Mouse (Mus musculus) embryo, embryonic 10 days (tissue): ENCODE results near the gene Slc1a2.
A peak's percentile ranks its signal among the peaks of the same experiment; 100 is the strongest.

Experiments
- DNase-seq: peaks from one replicate; pipeline ENCODE4 v3.0.0-alpha.2; 2015; ENCODE audit warnings: low spot score

The Slc1a2 gene

GRCm38 (mm10) chr2:102658163-102658660, at the start of gene Slc1a2:
TSS of gene Slc1a2 (plus strand) at chr2:102658659.
- peak; percentile 35 for DNase-seq

- no peak for DNase-seq
Measured at GRCm38 (mm10) chr2:102610485-102610884, 48.0 kb upstream of the Slc1a2 start.

GRCm38 (mm10) chr2:102616637-102617036, 41.8 kb upstream of the Slc1a2 start:
- DNase-seq: no peak

- DNase-seq: no peak
Measured at GRCm38 (mm10) chr2:102620744-102621429, 37.6 kb upstream of the Slc1a2 start.

GRCm38 (mm10) chr2:102622176-102622575, 36.3 kb upstream of the Slc1a2 start:
- DNase-seq: no peak

- no peak for DNase-seq
Measured at GRCm38 (mm10) chr2:102622943-102623342, 35.5 kb upstream of the Slc1a2 start.

- no peak for DNase-seq
Measured at GRCm38 (mm10) chr2:102624538-102624937, 33.9 kb upstream of the Slc1a2 start.

GRCm38 (mm10) chr2:102632361-102632760, 26.1 kb upstream of the Slc1a2 start:
- DNase-seq: no peak

GRCm38 (mm10) chr2:102634010-102634409, 24.4 kb upstream of the Slc1a2 start:
- no peak for DNase-seq

GRCm38 (mm10) chr2:102635523-102636060, 22.9 kb upstream of the Slc1a2 start:
- DNase-seq: no peak

GRCm38 (mm10) chr2:102636116-102636600, 22.3 kb upstream of the Slc1a2 start:
- DNase-seq: no peak

- DNase-seq: no peak
Measured at GRCm38 (mm10) chr2:102638140-102638539, 20.3 kb upstream of the Slc1a2 start.

- no peak for DNase-seq
Measured at GRCm38 (mm10) chr2:102638690-102639089, 19.8 kb upstream of the Slc1a2 start.

GRCm38 (mm10) chr2:102648845-102649500, 9.5 kb upstream of the Slc1a2 start:
- no peak for DNase-seq

GRCm38 (mm10) chr2:102650322-102650721, 8.1 kb upstream of the Slc1a2 start:
- DNase-seq: no peak

- DNase-seq: peak; percentile 25
Measured at GRCm38 (mm10) chr2:102655966-102656725, 2.3 kb upstream of the Slc1a2 start.

GRCm38 (mm10) chr2:102657726-102658125, 733 bp upstream of the Slc1a2 start:
- DNase-seq: peak; percentile 34

GRCm38 (mm10) chr2:102658661-102659520, 432 bp downstream of the Slc1a2 start:
- peak; percentile 73 for DNase-seq

GRCm38 (mm10) chr2:102659521-102659830, 1.0 kb downstream of the Slc1a2 start:
- peak; percentile 69 for DNase-seq

- no peak for DNase-seq
Measured at GRCm38 (mm10) chr2:102661052-102661451, 2.6 kb downstream of the Slc1a2 start.

GRCm38 (mm10) chr2:102662911-102663310, 4.5 kb downstream of the Slc1a2 start:
- DNase-seq: no peak
